Mouse (Mus musculus): ENCODE data around the gene Slc25a26. TPM values are rescaled to one million over a fixed set of nuclear protein-coding genes. Genes with fewer than 3 reads are reported as not detected.
A peak's percentile ranks its signal among the peaks of the same experiment; 100 is the strongest.

Gene Slc25a26
- polyA plus RNA-seq (2016; fragmentation: Nextera tagmentation; extraction: Ambion mirVana), result 6.8 and 8.8 TPM in 2 replicates

- Histone ChIP-seq H3K36me3 (no peaks in the 10 kb centered on the region), H3K4me2 (replicated peaks) (peak within 1 kb of the TSS; percentile 75), H3K9me3 (replicated peaks) (no peaks in the 10 kb centered on the region), H3K9ac (peak within 1 kb of the TSS; percentile 54), H3K27me3 (no peaks in the 10 kb centered on the region), H3K4me3 (peak within 1 kb of the TSS; percentile 61), H3K27ac (0 out of 2 replicates have a peak within 1 kb of the TSS, but pooled peaks have one; percentile 25), H3K4me1 (peaks cover 7% of the 10 kb centered on the region)
- ATAC-seq (ENCODE audit: low FRiP score), result peak; percentile 98
- WGBS, result under 1% methylated on average over 37 of the region's 37 CpGs
Measured at GRCm38 (mm10) chr6:94499897-94500623, at the start of gene Slc25a26. Gene Slc25a26, plus strand, starts transcription at chr6:94500331.

DNA sequence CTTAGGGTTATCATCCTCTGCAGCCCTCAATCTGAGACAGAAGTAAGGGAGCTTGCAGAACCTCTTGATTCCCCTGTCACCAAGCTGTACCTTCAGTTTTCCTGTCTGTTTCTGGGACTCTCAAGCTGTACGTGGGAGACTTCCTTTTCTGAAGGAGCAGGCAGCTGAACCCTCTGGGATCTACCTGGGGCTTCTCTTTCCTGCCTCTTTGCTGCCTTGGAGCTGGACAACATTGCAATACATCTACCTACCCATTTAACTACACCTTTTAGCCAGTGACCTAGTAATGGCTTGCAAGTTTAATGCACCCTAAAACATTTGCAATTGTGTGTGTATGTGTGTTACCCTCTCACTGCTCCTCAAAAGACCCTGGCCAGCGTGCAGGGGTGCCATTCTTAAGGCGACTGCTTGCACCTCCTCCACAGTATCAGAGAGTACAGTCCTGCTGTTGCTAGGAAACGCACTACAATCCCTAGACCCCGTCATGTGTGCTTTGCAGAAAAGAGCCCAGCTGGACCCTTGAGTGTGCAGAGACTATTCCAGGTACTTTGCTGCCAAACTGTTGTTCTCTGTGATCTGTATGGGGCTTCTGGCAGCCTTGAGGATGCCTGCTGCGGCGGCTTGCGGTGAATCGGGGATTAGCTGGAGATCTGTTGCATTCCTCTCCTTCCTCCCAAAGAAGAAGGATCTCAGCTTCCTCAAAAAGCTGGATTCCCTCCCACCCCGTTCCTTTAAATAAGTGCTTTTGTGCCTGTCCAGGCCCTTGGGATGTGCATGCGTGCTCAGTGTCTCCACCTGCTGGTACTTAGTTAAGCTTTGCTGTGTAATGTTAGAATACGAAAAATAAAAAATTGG is 35.9 kb upstream of the Slc25a26 start:
- Histone ChIP-seq H3K9ac (no peak overlapping the region), H3K4me1 (peaks cover 11% of the 10 kb centered on the region), H3K27ac (0 out of 2 replicates have a peak overlapping the region, but pooled peaks have one; percentile 41), H3K4me2 (replicated peaks) (peak overlapping the region; percentile 40), H3K36me3 (no peaks in the 10 kb centered on the region), H3K27me3 (no peaks in the 10 kb centered on the region), H3K4me3 (0 out of 2 replicates have a peak overlapping the region, but pooled peaks have one; percentile 15), H3K9me3 (replicated peaks) (no peaks in the 10 kb centered on the region)
- ATAC-seq (ENCODE audit: low FRiP score), result peak; percentile 81
- WGBS, result 12% methylated on average over 12 of the region's 12 CpGs

- WGBS, result 64% methylated on average over 5 of the region's 5 CpGs
- H3K4me2 ChIP-seq (replicated peaks), result no peak overlapping the region
- no peaks in the 10 kb centered on the region for H3K36me3 ChIP-seq
- no peak for ATAC-seq (ENCODE audit: low FRiP score)
- no peaks in the 10 kb centered on the region for H3K27me3 ChIP-seq
- no peak overlapping the region for H3K4me3 ChIP-seq
- no peaks in the 10 kb centered on the region for H3K9me3 ChIP-seq (replicated peaks)
- H3K4me1 ChIP-seq, result peaks cover 11% of the 10 kb centered on the region
- H3K9ac ChIP-seq, result no peak overlapping the region
- H3K27ac ChIP-seq, result no peak overlapping the region
Measured at GRCm38 (mm10) chr6:94466508-94467205, 33.5 kb upstream of the Slc25a26 start.

GRCm38 (mm10) chr6:94492739-94493138 is 7.4 kb upstream of the Slc25a26 start:
- 64% methylated on average over 2 of the region's 2 CpGs for WGBS
- Histone ChIP-seq H3K9ac (no peak overlapping the region), H3K4me1 (no peaks in the 10 kb centered on the region), H3K27ac (no peak overlapping the region), H3K9me3 (replicated peaks) (no peaks in the 10 kb centered on the region), H3K4me2 (replicated peaks) (no peak overlapping the region), H3K36me3 (no peaks in the 10 kb centered on the region), H3K4me3 (no peak overlapping the region), H3K27me3 (no peaks in the 10 kb centered on the region)
- no peak for ATAC-seq (ENCODE audit: low FRiP score)

GRCm38 (mm10) chr6:94503963-94504362 is 3.8 kb downstream of the Slc25a26 start:
- Histone ChIP-seq H3K9me3 (replicated peaks) (no peaks in the 10 kb centered on the region), H3K27me3 (no peaks in the 10 kb centered on the region), H3K4me3 (no peak overlapping the region), H3K4me2 (replicated peaks) (no peak overlapping the region), H3K27ac (no peak overlapping the region), H3K36me3 (no peaks in the 10 kb centered on the region; the same call in 1 of the 2 replicates), H3K4me1 (peaks cover 7% of the 10 kb centered on the region), H3K9ac (no peak overlapping the region)
- 63% methylated on average over 6 of the region's 6 CpGs for WGBS
- ATAC-seq (ENCODE audit: low FRiP score), result no peak

DNA sequence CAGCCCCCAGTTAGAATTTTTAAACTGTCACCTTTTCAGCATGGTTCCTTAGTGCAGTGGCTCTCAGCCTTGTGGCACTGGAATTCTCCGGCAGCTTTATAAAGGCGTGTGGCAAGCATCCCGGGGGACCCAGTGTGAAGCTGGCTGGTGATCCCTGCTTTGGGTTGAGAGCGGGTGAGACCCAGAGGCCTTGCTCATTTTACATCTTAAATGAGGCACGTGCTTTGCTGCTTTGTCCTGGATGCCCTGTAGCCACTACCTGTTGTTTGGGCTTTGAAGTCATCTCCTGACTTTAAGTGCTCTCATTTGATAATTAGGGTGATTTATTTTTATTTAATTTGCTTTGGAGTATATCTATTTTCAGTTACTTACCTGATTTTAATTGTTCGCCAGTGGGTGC is 7.8 kb downstream of the Slc25a26 start:
- H3K36me3 ChIP-seq, result no peaks in the 10 kb centered on the region; the same call in 1 of the 2 replicates
- H3K27ac ChIP-seq, result no peak overlapping the region
- no peaks in the 10 kb centered on the region for H3K9me3 ChIP-seq (replicated peaks)
- no peak overlapping the region for H3K4me3 ChIP-seq
- no peaks in the 10 kb centered on the region for H3K27me3 ChIP-seq
- no peak for ATAC-seq (ENCODE audit: low FRiP score)
- no peaks in the 10 kb centered on the region for H3K4me1 ChIP-seq
- H3K4me2 ChIP-seq (replicated peaks), result no peak overlapping the region
- WGBS, result 83% methylated on average over 6 of the region's 6 CpGs
- H3K9ac ChIP-seq, result no peak overlapping the region

DNA sequence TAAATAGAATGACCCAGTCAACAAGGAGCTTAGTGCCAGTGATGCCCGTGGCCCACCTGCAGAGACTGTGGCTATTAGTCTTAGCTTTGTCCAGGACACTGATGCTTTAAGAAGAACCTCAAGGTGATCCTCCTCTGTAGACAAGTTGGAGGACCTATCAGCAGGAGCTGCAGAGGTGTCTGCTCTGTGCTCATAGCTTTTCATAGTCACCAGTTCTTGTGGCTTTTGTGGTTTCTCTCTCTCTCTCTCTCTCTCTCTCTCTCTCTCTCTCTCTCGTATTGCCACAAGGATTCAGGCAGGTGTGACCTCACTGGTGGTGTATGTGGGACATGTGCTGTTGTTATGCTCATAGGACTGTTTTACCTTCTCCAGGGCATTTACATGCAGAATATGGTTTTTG is 8.7 kb downstream of the Slc25a26 start:
- no peaks in the 10 kb centered on the region for H3K4me1 ChIP-seq
- H3K36me3 ChIP-seq, result no peaks in the 10 kb centered on the region; the same call in 1 of the 2 replicates
- no peaks in the 10 kb centered on the region for H3K27me3 ChIP-seq
- H3K9me3 ChIP-seq (replicated peaks), result no peaks in the 10 kb centered on the region
- no peak overlapping the region for H3K4me2 ChIP-seq (replicated peaks)
- no peak overlapping the region for H3K27ac ChIP-seq
- WGBS, result 87% methylated on average over 2 of the region's 2 CpGs
- H3K9ac ChIP-seq, result no peak overlapping the region
- no peak overlapping the region for H3K4me3 ChIP-seq
- ATAC-seq (ENCODE audit: low FRiP score), result no peak

- Histone ChIP-seq H3K4me2 (replicated peaks) (no peak overlapping the region), H3K4me1 (no peaks in the 10 kb centered on the region), H3K36me3 (no peaks in the 10 kb centered on the region; the same call in 1 of the 2 replicates), H3K27ac (no peak overlapping the region), H3K9me3 (replicated peaks) (no peaks in the 10 kb centered on the region), H3K4me3 (no peak overlapping the region), H3K27me3 (no peaks in the 10 kb centered on the region), H3K9ac (no peak overlapping the region)
- WGBS, result 79% methylated on average over 6 of the region's 6 CpGs
- ATAC-seq (ENCODE audit: low FRiP score), result no peak
Measured at GRCm38 (mm10) chr6:94509220-94509619, 9.1 kb downstream of the Slc25a26 start.

DNA sequence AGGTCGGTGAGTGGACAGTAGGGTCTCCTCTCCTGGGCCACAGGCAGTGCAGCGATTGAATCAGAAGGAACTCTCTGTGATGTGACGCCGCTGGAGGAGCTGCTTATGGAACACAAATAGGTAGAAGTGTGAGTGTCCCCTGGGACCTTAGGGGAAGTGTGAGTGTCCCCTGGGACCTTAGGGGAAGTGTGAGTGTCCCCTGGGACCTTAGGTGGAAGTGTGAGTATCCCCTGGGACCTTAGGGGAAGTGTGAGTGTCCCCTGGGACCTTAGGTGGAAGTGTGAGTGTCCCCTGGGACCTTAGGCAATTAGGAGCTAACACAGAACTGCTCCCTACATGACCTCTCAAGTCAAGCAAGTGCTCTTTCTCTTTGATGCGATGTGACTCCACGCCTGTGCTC is 18.0 kb downstream of the Slc25a26 start:
- Histone ChIP-seq H3K4me3 (no peak overlapping the region), H3K36me3 (no peaks in the 10 kb centered on the region), H3K9me3 (replicated peaks) (no peaks in the 10 kb centered on the region), H3K4me2 (replicated peaks) (no peak overlapping the region), H3K9ac (no peak overlapping the region), H3K27ac (no peak overlapping the region), H3K4me1 (no peaks in the 10 kb centered on the region), H3K27me3 (no peaks in the 10 kb centered on the region)
- 92% methylated on average over 6 of the region's 6 CpGs for WGBS
- no peak for ATAC-seq (ENCODE audit: low FRiP score)

DNA sequence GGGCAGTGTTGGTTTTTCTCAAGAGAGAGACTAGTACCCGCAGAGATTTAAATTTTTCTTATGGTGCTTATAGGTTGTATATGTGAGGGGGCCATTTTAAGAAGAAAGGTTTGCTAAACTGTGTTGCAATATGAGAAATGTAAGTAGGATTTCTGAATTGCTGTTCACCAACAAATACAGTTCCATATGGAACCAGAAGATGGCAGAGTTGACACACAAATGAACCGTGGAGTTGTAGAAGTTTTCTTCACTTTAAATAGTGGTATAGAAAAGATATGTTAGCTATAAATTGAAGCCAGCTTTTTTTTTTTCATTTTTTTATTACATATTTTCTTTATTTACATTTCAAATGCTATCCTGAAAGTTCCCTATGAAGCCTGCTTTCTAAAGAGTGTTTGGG is 24.2 kb downstream of the Slc25a26 start:
- no peaks in the 10 kb centered on the region for H3K4me1 ChIP-seq
- no peak overlapping the region for H3K4me2 ChIP-seq (replicated peaks)
- no peak overlapping the region for H3K4me3 ChIP-seq
- no peak for ATAC-seq (ENCODE audit: low FRiP score)
- no peaks in the 10 kb centered on the region for H3K27me3 ChIP-seq
- H3K27ac ChIP-seq, result no peak overlapping the region
- H3K9me3 ChIP-seq (replicated peaks), result no peaks in the 10 kb centered on the region
- WGBS, result 35% methylated on average over 2 of the region's 2 CpGs
- H3K36me3 ChIP-seq, result no peaks in the 10 kb centered on the region
- H3K9ac ChIP-seq, result no peak overlapping the region

DNA sequence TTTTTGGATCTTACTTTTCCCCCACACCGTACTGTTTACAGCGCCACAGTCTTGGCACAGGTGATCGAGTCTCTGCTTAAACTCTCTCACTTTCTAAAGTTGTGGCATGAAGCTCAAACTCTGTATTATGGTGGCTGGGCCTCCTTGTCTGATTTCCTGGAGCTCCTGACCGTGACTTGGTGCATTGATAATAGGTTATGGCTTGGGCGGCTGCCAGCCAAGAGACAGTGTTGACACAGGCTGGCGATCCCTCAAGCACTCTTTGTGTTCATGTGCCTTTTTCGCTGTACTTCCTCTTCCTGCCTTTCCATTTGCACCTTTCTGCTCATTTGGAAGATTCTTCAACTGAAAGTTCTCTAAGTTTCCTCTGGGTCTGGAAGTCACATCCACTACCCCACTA is 30.6 kb downstream of the Slc25a26 start:
- H3K9ac ChIP-seq, result no peak overlapping the region
- no peak overlapping the region for H3K4me3 ChIP-seq
- H3K4me1 ChIP-seq, result no peaks in the 10 kb centered on the region
- no peak overlapping the region for H3K27ac ChIP-seq
- no peaks in the 10 kb centered on the region for H3K9me3 ChIP-seq (replicated peaks)
- H3K4me2 ChIP-seq (replicated peaks), result no peak overlapping the region
- WGBS, result 86% methylated on average over 7 of the region's 7 CpGs
- H3K36me3 ChIP-seq, result no peaks in the 10 kb centered on the region
- H3K27me3 ChIP-seq, result no peaks in the 10 kb centered on the region
- ATAC-seq (ENCODE audit: low FRiP score), result no peak

DNA sequence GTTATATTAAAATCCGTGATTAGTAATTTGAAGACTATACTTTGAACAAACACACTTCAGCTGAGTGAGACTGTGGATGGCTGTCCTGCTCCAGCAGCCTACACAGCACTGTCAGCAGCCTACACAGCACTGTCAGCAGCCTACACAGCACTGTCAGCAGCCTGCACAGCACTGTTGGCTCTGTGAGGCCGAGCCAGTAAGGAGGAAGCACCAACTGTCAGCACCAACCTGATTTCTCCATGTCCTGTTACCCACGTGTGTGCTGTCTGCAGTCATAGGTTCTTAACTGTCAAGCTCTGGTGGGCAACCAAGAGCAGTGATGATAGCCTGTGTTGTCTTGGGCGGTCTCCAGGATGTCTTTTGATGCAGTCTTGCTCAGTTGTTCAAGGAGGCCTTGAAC is 32.0 kb downstream of the Slc25a26 start:
- no peaks in the 10 kb centered on the region for H3K9me3 ChIP-seq (replicated peaks)
- no peak overlapping the region for H3K4me3 ChIP-seq
- 87% methylated on average over 4 of the region's 4 CpGs for WGBS
- H3K9ac ChIP-seq, result no peak overlapping the region
- H3K36me3 ChIP-seq, result no peaks in the 10 kb centered on the region
- H3K4me1 ChIP-seq, result no peaks in the 10 kb centered on the region
- no peak for ATAC-seq (ENCODE audit: low FRiP score)
- no peak overlapping the region for H3K4me2 ChIP-seq (replicated peaks)
- H3K27me3 ChIP-seq, result no peaks in the 10 kb centered on the region
- no peak overlapping the region for H3K27ac ChIP-seq

All from hindbrain, embryonic 12.5 days (tissue).